Mouse (Mus musculus): Measurements from ENCODE around the gene 1700125H20Rik. TPM values are rescaled to one million over a fixed set of nuclear protein-coding genes. Genes with fewer than 3 reads are reported as not detected.

1700125H20Rik gene
- not detected for polyA plus RNA-seq (2015; fragmentation: Illumina TruSeq; extraction: RNeasy Lipid Tissue Mini Kit (QIAGEN cat#74804); ENCODE audit: low read depth, low replicate concordance)

DNA sequence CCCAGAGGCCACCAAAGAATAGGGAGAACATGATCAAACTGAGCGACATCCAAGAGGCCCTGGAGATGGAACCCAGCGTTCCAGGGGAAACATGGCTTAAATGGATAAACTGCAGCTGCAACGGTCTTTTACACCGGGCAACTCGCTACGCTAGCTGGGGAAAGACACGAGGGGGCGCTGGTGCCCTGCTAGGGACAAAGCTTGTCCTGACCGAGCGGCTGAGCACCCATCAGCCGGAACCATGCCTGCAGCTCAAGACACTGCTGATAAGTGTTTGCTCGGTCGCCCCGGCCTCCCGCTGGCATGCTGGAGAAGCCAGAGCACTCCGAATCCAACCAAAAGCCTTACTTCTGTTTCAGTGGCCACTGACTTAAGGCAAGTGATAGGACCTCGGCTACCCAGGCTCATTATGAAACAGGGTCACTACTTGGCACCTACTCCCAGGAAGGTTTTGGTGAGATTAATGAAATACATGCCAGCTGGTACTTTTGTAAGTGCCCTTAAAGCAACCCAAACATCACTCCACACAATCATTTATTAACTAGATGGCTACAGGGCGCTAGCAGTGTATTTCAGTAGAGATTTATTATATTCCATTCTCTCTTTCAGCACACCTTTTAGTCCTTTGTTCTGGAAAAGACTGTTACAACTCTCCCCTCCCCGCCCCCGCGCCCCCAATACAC lies at the start of gene 1700125H20Rik:
TSS of gene 1700125H20Rik (plus strand) at position 347 of the 683 bp plus-strand sequence.

GRCm38 (mm10) chr11:85139581-85140540 lies 30.3 kb upstream of the 1700125H20Rik start, which contains the start of gene Usp32:
Gene Usp32, minus strand, starts transcription at chr11:85140161.

Other genes starting within 250 kb of the 1700125H20Rik start
- 85.0 TPM for gene Car4, start 212.6 kb upstream of the 1700125H20Rik start, polyA plus RNA-seq (2015; fragmentation: Illumina TruSeq; extraction: RNeasy Lipid Tissue Mini Kit (QIAGEN cat#74804); ENCODE audit: low read depth, low replicate concordance)
- 60.0 TPM for gene Usp32, start 30.2 kb upstream of the 1700125H20Rik start, polyA plus RNA-seq (2015; fragmentation: Illumina TruSeq; extraction: RNeasy Lipid Tissue Mini Kit (QIAGEN cat#74804); ENCODE audit: low read depth, low replicate concordance)
- gene Appbp2, start 64.7 kb downstream of the 1700125H20Rik start, polyA plus RNA-seq (2015; fragmentation: Illumina TruSeq; extraction: RNeasy Lipid Tissue Mini Kit (QIAGEN cat#74804); ENCODE audit: low read depth, low replicate concordance), result 46.1 TPM
- 12.2 TPM for gene Ppm1d, start 140.8 kb downstream of the 1700125H20Rik start, polyA plus RNA-seq (2015; fragmentation: Illumina TruSeq; extraction: RNeasy Lipid Tissue Mini Kit (QIAGEN cat#74804); ENCODE audit: low read depth, low replicate concordance)
- gene Bcas3, start 182.8 kb downstream of the 1700125H20Rik start, polyA plus RNA-seq (2015; fragmentation: Illumina TruSeq; extraction: RNeasy Lipid Tissue Mini Kit (QIAGEN cat#74804); ENCODE audit: low read depth, low replicate concordance), result 39.3 TPM